Mouse (Mus musculus) lung, adult 2 months (tissue): Measurements from ENCODE around the gene Dlgap1.

ENCODE experiments used
- CTCF ChIP-seq: fragments of 200-500 bp; IDR thresholded peaks from 2 replicates; pipeline ENCODE4 v1.5.1; 2011; ENCODE audit warnings: mild to moderate bottlenecking, low read length, control low read depth; ENCODE audit not compliant: insufficient read depth
- POLR2A ChIP-seq: fragments of 200-500 bp; IDR thresholded peaks from 2 replicates; pipeline ENCODE4 v1.6.1; 2011; ENCODE audit warnings: low read depth, mild to moderate bottlenecking, control low read depth, low read length, borderline replicate concordance; ENCODE audit errors: extremely low read depth

- no peak for TF ChIP-seq CTCF
- TF ChIP-seq POLR2A = no peak
Measured at GRCm38 (mm10) chr17:70808837-70809236, 840.0 kb downstream of the Dlgap1 start.
